Mouse (Mus musculus) cerebellum, adult 9-11 months (tissue): ENCODE results near the gene Fer1l5.
A peak's percentile ranks its signal among the peaks of the same experiment; 100 is the strongest.

Experiments
- DNase-seq: peaks from one replicate; pipeline ENCODE4 v3.0.0; 2022

Fer1l5 gene

GRCm38 (mm10) chr1:36371934-36372845, at the start of gene Fer1l5:
Gene Fer1l5 (plus strand): TSS chr1:36372291.
- DNase-seq, result no peak

DNA sequence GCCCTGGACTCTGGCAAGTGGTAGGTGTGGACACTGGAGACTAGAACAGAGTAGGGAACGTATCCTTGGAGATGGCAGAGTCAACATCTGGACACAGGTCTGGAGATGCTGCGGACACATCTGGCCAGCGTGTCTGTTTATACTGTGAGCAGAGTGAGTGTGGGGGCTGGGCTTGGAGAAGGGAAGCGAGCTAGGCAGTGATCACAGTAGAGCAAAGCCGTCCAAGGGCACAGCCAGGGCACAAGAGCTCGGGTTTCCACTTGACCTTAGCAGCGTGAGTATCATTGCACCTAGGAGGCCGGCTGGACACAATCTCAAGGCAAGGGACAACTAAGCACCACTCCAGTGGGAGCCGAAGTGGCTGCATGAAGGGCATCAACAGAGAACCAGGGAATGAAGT, 49.0 kb upstream of the Fer1l5 start:
- no peak for DNase-seq

DNA sequence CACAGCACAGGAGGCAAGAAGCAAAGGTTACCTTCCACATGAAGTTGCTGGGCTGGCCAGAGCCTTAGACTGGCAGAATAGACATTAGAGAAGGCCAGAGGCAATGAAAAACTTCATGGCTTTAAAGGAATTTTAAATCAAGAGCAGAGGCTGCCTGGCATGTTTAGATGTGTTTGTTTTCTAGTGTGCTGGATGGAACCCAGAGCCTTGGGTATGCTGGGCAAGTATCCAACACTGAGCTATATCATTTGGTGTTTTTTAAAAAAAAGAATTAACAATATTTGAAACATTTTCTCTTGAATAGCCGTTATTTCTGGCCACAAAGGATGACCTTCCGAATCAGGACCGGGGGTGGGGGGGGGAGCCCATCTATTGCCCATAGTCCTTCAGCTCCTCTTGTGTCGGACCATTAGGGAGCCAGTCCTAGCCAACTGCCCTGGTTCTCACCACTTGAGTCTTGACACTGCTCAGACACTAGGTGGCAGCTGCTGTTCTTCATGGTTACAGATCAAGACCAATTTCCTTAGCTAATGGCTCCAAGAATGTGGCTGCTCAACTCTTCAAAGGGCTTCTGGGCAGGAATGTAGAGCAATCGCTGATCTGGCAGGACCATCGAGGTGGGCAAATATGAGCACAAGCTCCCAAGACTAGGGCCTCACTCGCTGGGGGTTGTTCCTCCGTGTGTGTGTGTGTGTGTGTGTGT, 48.2 kb upstream of the Fer1l5 start:
- DNase-seq, result no peak

DNA sequence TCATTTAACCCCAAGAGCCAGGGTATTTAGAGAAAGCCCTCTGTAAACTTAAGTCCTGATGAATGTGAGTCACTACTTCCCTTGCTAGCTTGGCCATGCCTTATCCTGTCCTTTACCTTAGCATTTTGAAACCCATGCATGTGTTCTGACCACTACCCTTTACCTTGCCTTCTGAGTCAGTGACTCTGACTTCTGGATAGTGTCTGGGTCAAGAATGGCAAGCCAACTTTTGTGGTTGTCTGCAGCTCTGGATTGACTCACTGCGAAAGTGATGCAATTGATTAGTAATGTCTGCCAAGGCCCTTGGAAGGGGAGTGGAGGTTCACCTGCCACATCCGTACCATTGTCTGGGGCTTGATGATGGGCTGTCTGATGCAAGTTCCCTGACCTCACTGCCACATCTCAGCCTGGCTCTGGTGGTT, 46.2 kb upstream of the Fer1l5 start:
- no peak for DNase-seq

- DNase-seq, result no peak
Observed at GRCm38 (mm10) chr1:36326815-36327214, 45.3 kb upstream of the Fer1l5 start.

GRCm38 (mm10) chr1:36331743-36332142, 40.3 kb upstream of the Fer1l5 start:
- no peak for DNase-seq

GRCm38 (mm10) chr1:36332955-36333887, 38.9 kb upstream of the Fer1l5 start:
- no peak for DNase-seq

GRCm38 (mm10) chr1:36342547-36342946, 29.5 kb upstream of the Fer1l5 start:
- DNase-seq, result no peak

- no peak for DNase-seq
Observed at GRCm38 (mm10) chr1:36352351-36352750, 19.7 kb upstream of the Fer1l5 start.

- DNase-seq, result no peak
Observed at GRCm38 (mm10) chr1:36356955-36357695, 15.0 kb upstream of the Fer1l5 start.

- peak; percentile 16 for DNase-seq
Observed at GRCm38 (mm10) chr1:36367698-36368097, 4.4 kb upstream of the Fer1l5 start.

GRCm38 (mm10) chr1:36368112-36368968, 3.8 kb upstream of the Fer1l5 start:
- no peak for DNase-seq

DNA sequence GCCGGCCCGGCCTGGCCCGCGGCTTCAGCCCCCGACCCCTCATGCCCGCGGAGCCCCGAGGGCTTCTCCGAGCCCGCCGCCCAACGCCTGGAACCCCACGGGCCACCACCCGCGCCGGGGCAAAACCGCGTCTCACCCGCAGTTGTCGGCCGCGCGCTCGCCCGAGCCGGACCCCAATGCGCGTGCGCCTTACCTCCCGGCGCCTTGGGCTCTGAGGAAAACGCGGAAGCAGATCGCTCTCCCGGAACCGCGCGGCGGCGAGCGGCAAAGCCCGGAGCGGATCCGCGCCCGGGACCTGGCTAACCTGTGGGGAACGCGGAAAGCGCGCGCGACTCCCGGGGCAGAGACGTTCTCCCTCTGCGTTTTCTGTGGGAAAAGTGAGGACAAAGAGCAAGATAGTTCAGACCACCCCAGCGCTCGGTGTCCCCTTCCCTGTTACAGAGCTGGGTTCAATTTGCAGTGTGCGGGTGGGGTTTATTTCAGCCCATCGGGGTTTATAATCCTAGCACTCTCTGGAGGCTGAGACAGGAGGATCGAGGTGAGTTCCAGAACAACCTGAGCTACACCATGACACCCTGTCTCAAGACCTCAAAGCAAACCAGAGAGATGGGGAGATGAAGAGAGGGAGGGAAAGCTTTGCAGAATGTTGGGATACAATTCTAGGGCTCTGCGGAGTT, 3.0 kb upstream of the Fer1l5 start, which contains the start of gene Kansl3:
Gene Kansl3, minus strand, starts transcription at position 213 of the 677 bp plus-strand sequence.
- DNase-seq, result peak; percentile 83

DNA sequence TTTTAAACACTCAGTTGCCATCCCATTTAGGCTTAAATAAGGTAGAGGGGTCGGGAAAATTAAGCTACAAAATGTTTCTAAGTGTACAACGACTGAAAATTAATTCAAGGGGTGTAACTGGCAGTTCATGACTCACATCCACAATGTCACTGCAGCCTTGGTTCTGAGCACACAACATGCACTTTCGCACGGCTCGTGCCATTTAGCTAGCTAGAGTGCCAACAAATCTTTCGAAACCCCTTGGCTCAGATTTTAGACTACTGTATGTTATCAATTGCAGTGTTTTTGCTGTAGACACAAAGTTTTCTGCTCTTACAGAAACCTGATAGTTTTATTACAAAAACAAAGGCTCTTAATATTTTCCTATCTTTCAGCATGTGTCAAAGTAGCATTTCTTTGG, 1.2 kb upstream of the Fer1l5 start:
- no peak for DNase-seq

DNA sequence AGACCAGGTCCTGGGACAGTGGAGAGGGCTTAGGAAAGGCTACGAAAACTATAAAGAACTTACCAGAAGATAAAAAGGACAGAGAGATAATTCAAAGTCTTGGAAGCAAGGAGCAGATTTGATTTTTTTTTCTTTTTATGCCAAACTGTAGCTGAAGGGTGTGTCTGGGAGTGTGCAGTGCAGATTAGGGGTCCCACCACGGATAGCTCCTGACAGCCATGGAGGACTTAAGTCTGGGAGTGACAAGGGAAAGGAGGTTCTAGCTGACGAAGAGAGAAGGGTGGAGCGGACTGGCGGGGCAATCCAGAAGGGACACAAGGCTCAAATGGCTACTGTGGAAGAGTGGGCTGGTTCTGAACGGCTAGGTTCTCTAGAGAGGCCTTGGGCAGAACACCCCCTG, 6.8 kb downstream of the Fer1l5 start:
- DNase-seq, result no peak

GRCm38 (mm10) chr1:36379582-36379981, 7.5 kb downstream of the Fer1l5 start:
- DNase-seq, result no peak

- DNase-seq, result no peak
Observed at GRCm38 (mm10) chr1:36397041-36397440, 24.9 kb downstream of the Fer1l5 start.

DNA sequence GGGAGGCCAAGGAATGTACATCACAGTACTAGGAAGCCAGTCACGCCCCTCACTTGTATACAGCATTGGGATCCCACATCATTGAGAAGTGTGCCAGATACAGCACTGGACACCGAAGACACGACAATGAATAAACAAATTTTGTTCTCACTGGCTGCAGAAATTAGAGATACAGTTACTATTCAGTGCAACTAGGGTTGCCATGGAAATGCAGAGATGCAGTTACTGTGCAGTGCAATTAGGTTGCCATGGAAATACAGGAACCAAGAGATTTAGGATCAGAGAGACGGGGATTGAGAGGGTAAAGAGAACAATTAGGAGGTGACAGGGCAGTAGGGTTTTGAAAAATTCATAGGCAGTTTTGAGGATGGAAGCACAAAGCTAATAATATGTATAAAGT, 29.4 kb downstream of the Fer1l5 start:
- no peak for DNase-seq

DNA sequence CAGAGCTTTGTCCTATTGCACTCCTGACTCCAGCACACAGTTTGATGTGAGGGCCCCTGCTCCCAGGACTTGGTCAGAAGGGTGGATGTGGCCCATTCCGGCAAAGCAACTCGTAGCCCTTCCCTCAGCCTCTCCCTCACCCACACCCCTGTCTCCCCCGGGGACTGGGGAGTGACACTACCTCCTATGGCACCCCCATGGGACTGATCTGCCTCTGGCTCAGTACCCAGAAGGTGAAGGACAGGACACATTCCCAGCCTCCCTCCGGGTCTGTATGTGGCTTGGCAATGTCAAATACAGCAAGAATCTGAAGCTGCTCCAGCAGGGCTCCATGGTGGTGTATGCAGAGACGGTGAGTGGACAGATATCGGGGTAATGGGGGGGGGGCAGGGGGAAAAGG, 32.4 kb downstream of the Fer1l5 start:
- no peak for DNase-seq

DNA sequence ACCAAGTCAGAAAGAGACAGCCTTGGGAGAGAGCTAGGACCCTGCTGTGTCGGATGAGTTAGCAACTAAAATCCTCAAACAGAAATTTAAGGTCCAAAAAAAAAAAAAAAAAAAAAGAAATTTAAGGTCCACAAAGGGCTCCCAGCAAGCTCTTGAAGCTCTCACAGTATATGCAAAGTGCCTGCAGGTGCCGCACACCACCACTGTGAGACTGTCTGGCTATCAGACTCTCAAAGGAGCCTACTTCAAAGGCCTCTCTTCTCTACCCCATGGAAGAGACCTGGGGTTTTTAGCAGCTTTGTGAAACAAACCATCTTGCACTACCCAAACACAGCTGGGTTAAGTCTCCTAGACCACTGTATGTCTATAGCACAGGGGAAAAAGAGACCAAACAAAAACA, 57.4 kb downstream of the Fer1l5 start:
- DNase-seq, result no peak

- DNase-seq, result no peak
Observed at GRCm38 (mm10) chr1:36432999-36433398, 60.9 kb downstream of the Fer1l5 start.
